Mouse (Mus musculus) heart, postnatal 0 days (tissue): ENCODE data around the gene Med24.
"Not testable (repeated sequence)": the region's sequence is repeated elsewhere in the genome, so short reads cannot be mapped to it uniquely, and the experiment has no call there.

ENCODE experiments used
- CTCF ChIP-seq: IDR thresholded peaks from 2 replicates; pipeline ENCODE4 v1.5.1; 2016; ENCODE audit warnings: antibody characterized with exemption, control low read depth, low read depth
- EP300 ChIP-seq: IDR thresholded peaks from 2 replicates; pipeline ENCODE4 v1.6.1; 2016; ENCODE audit warnings: antibody characterized with exemption, low read depth

DNA sequence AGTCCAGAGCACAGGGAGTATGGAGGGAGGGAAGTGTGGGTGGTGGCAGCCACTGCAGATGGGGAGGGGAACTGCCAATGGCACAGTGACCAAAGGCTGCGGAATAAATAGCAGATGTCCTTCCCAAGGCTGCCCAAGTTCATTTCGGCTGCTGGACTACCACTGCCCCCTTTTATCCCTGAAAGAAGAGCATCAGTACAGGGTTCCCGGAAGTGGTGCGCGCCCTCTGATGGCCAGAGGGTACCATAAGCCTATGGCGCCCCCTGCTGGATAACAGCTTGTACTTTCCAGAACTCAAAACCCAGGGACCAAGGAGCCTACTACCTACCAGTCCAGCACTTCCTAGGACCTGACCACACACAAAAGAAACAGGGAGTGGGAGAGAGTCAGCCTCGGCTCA is 56.1 kb downstream of the Med24 start:
- TF ChIP-seq CTCF = peak; percentile 63
- TF ChIP-seq EP300 = not testable (repeated sequence)
